Mouse (Mus musculus): ENCODE measurements around the gene Hoxa11.

DNA sequence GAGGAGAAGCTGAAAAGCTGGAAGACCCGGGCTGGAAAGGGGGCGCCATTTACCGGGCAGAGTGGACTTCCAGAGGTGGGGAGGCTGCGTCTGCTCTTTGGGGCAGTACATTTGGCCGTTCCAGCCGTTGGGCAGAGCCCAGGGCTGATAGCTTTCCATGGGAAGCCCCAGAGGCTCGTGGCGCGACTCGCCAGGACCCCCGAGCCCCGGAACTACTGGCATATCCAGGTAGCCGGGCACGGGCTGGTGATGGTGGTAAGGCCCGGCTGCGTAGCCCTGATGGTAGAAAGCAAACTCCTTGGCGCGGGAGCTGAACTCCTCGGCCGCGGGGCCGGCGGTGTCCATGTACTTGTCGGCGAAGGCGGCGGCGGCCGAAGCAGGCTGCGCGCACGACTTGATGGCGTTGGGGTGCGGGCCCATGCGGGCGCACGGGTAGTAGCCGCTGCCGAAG is 14.2 kb upstream of the Hoxa11 start:
- TF ChIP-seq CTCF (IDR thresholded peaks at IDR 0.05; ENCODE audit: low read depth), result no peak
- no peak for TF ChIP-seq EP300 (IDR thresholded peaks at IDR 0.05; ENCODE audit: low read depth)

Data from liver, embryonic 14.5 days (tissue).